Mouse (Mus musculus) bone marrow macrophage, adult 2 months (primary cell): ENCODE results near the gene Cox7a2l.

Experiments
- CTCF ChIP-seq: IDR thresholded peaks from 2 replicates; pipeline ENCODE4 v1.5.1; 2012; ENCODE audit warnings: low read depth, mild to moderate bottlenecking, low read length, moderate library complexity
- POLR2A ChIP-seq: IDR thresholded peaks from 2 replicates; pipeline ENCODE4 v1.6.1; 2012; ENCODE audit warnings: mild to moderate bottlenecking, low read depth, low read length, borderline replicate concordance

DNA sequence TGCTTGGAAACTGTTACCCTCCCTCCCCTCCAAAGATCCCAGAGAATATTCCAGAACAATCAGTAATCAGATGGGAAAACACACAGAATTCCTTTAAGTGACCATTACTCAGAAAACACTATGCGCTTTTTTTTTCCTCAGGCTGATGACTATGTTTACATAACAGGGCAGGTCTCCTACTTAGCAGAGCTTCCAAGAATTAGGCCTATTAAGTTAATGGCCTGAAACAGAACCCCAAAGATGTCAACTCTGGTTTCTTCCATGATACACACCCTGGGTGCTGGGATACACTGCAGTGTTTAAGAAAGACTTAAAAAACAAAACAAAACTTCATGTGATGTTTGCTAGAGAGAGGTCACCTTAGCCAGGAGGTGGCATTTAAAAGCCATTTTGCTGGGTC is 21.6 kb upstream of the Cox7a2l start:
- TF ChIP-seq CTCF (no peak), POLR2A (no peak)
